Mouse (Mus musculus): ENCODE data around the gene Zfp568. TPM values are rescaled to one million over a fixed set of nuclear protein-coding genes. Genes with fewer than 3 reads are reported as not detected.

Zfp568 gene
- total and polyA plus RNA-seq, 2 experiments from 2014 or later, result 2.5 to 8.2 TPM

GRCm38 (mm10) chr7:30012956-30013363, 29.2 kb downstream of the Zfp568 start:
- no peaks in the 10 kb centered on the region for H3K27me3 ChIP-seq (ENCODE audit: insufficient read depth, low read length)
- no peak overlapping the region for H3K9ac ChIP-seq (replicated peaks; ENCODE audit: low read length, poor library complexity, severe bottlenecking)
- 0 out of 2 replicates have a peak, but pooled peaks have one; percentile 54 for ATAC-seq (ENCODE audit: low FRiP score)
- DNase-seq (ENCODE audit: low spot score), result peak; percentile 83
- no peak overlapping the region for H3K4me2 ChIP-seq (ENCODE audit: low read depth, low read length, poor library complexity, severe bottlenecking)
- peaks cover 27% of the 10 kb centered on the region for H3K36me3 ChIP-seq (ENCODE audit: insufficient read depth, low read length)
- H3K4me1 ChIP-seq (ENCODE audit: insufficient read depth, low read length), result no peaks in the 10 kb centered on the region
- 0 out of 2 replicates have a peak overlapping the region, but pooled peaks have one; percentile 21 for H3K27ac ChIP-seq (ENCODE audit: low read depth, low read length)
- whole genome bisulfite sequencing, result 66% methylated on average over 4 of the region's 4 CpGs
- no peak overlapping the region for H3K4me3 ChIP-seq (ENCODE audit: low read depth, low read length)
- H3K9me3 ChIP-seq (ENCODE audit: low read length), result no peaks in the 10 kb centered on the region
- peak; percentile 83 for TF ChIP-seq CTCF (IDR thresholded peaks at IDR 0.05)

- H3K4me3 ChIP-seq (ENCODE audit: low read depth, low read length), result no peak overlapping the region
- DNase-seq (ENCODE audit: low spot score), result no peak
- TF ChIP-seq CTCF (IDR thresholded peaks at IDR 0.05), result no peak
- no peak for ATAC-seq (ENCODE audit: low FRiP score)
- no peak overlapping the region for H3K27ac ChIP-seq (ENCODE audit: low read depth, low read length)
- H3K36me3 ChIP-seq (ENCODE audit: insufficient read depth, low read length), result peaks cover 45% of the 10 kb centered on the region
- no peaks in the 10 kb centered on the region for H3K27me3 ChIP-seq (ENCODE audit: insufficient read depth, low read length)
- H3K9ac ChIP-seq (replicated peaks; ENCODE audit: low read length, poor library complexity, severe bottlenecking), result no peak overlapping the region
- no peak overlapping the region for H3K4me2 ChIP-seq (ENCODE audit: low read depth, low read length, poor library complexity, severe bottlenecking)
- 94% methylated on average over 6 of the region's 6 CpGs for WGBS
- H3K4me1 ChIP-seq (ENCODE audit: insufficient read depth, low read length), result no peaks in the 10 kb centered on the region
- H3K9me3 ChIP-seq (ENCODE audit: low read length), result no peaks in the 10 kb centered on the region
Measured at GRCm38 (mm10) chr7:30017226-30017625, 33.5 kb downstream of the Zfp568 start.

GRCm38 (mm10) chr7:30019543-30019942, 35.8 kb downstream of the Zfp568 start:
- Histone ChIP-seq H3K4me2 (ENCODE audit: low read depth, low read length, poor library complexity, severe bottlenecking) (no peak overlapping the region), H3K9me3 (ENCODE audit: low read length) (no peaks in the 10 kb centered on the region), H3K9ac (replicated peaks; ENCODE audit: low read length, poor library complexity, severe bottlenecking) (no peak overlapping the region), H3K27me3 (ENCODE audit: insufficient read depth, low read length) (no peaks in the 10 kb centered on the region), H3K36me3 (ENCODE audit: insufficient read depth, low read length) (peaks cover 61% of the 10 kb centered on the region), H3K4me1 (ENCODE audit: insufficient read depth, low read length) (no peaks in the 10 kb centered on the region), H3K27ac (ENCODE audit: low read depth, low read length) (no peak overlapping the region), H3K4me3 (ENCODE audit: low read depth, low read length) (no peak overlapping the region)
- WGBS, result 96% methylated on average over 2 of the region's 2 CpGs
- DNase-seq (ENCODE audit: low spot score) (no peak), ATAC-seq (ENCODE audit: low FRiP score) (no peak)
- no peak for TF ChIP-seq CTCF (IDR thresholded peaks at IDR 0.05)

- Histone ChIP-seq H3K27me3 (ENCODE audit: insufficient read depth, low read length) (no peaks in the 10 kb centered on the region), H3K4me1 (ENCODE audit: insufficient read depth, low read length) (no peaks in the 10 kb centered on the region), H3K4me3 (ENCODE audit: low read depth, low read length) (no peak overlapping the region), H3K27ac (ENCODE audit: low read depth, low read length) (no peak overlapping the region), H3K9me3 (ENCODE audit: low read length) (no peaks in the 10 kb centered on the region), H3K4me2 (ENCODE audit: low read depth, low read length, poor library complexity, severe bottlenecking) (no peak overlapping the region), H3K9ac (replicated peaks; ENCODE audit: low read length, poor library complexity, severe bottlenecking) (no peak overlapping the region), H3K36me3 (ENCODE audit: insufficient read depth, low read length) (peaks cover 43% of the 10 kb centered on the region)
- ATAC-seq (ENCODE audit: low FRiP score) (no peak), DNase-seq (ENCODE audit: low spot score) (no peak)
- TF ChIP-seq CTCF (IDR thresholded peaks at IDR 0.05), result no peak
- 96% methylated on average over 9 of the region's 9 CpGs for WGBS
Measured at GRCm38 (mm10) chr7:30023324-30023723, 39.6 kb downstream of the Zfp568 start.

- no peaks in the 10 kb centered on the region for H3K27me3 ChIP-seq (ENCODE audit: insufficient read depth, low read length)
- no peak overlapping the region for H3K27ac ChIP-seq (ENCODE audit: low read depth, low read length)
- peaks cover 39% of the 10 kb centered on the region for H3K36me3 ChIP-seq (ENCODE audit: insufficient read depth, low read length)
- no peaks in the 10 kb centered on the region for H3K4me1 ChIP-seq (ENCODE audit: insufficient read depth, low read length)
- H3K4me2 ChIP-seq (ENCODE audit: low read depth, low read length, poor library complexity, severe bottlenecking), result no peak overlapping the region
- H3K9me3 ChIP-seq (ENCODE audit: low read length), result no peaks in the 10 kb centered on the region
- ATAC-seq (ENCODE audit: low FRiP score), result no peak
- 83% methylated on average over 8 of the region's 8 CpGs for WGBS
- no peak overlapping the region for H3K4me3 ChIP-seq (ENCODE audit: low read depth, low read length)
- no peak for TF ChIP-seq CTCF (IDR thresholded peaks at IDR 0.05)
- no peak overlapping the region for H3K9ac ChIP-seq (replicated peaks; ENCODE audit: low read length, poor library complexity, severe bottlenecking)
- no peak for DNase-seq (ENCODE audit: low spot score)
Measured at GRCm38 (mm10) chr7:30023800-30024199, 40.0 kb downstream of the Zfp568 start.

GRCm38 (mm10) chr7:30025358-30025757, 41.6 kb downstream of the Zfp568 start:
- Histone ChIP-seq H3K4me2 (ENCODE audit: low read depth, low read length, poor library complexity, severe bottlenecking) (no peak overlapping the region), H3K9me3 (ENCODE audit: low read length) (no peaks in the 10 kb centered on the region)

More at GRCm38 (mm10) chr7:30025358-30025757, 41.6 kb downstream of the Zfp568 start:
- no peak overlapping the region for H3K9ac ChIP-seq (replicated peaks; ENCODE audit: low read length, poor library complexity, severe bottlenecking)
- DNase-seq (ENCODE audit: low spot score) (no peak), ATAC-seq (ENCODE audit: low FRiP score) (no peak)
- H3K27ac ChIP-seq (ENCODE audit: low read depth, low read length), result no peak overlapping the region
- H3K27me3 ChIP-seq (ENCODE audit: insufficient read depth, low read length), result no peaks in the 10 kb centered on the region
- peaks cover 32% of the 10 kb centered on the region for H3K36me3 ChIP-seq (ENCODE audit: insufficient read depth, low read length)
- WGBS, result 82% methylated on average over 5 of the region's 5 CpGs
- no peak overlapping the region for H3K4me3 ChIP-seq (ENCODE audit: low read depth, low read length)
- peak; percentile 23; the same call in 1 of the 2 replicates for TF ChIP-seq CTCF (IDR thresholded peaks at IDR 0.05)
- no peaks in the 10 kb centered on the region for H3K4me1 ChIP-seq (ENCODE audit: insufficient read depth, low read length)
